Mouse (Mus musculus) MEL (cell line): ENCODE data around the gene Sipa1l1. TPM values are rescaled to one million over a fixed set of nuclear protein-coding genes. Genes with fewer than 3 reads are reported as not detected.

ENCODE experiments used
- DNase-seq: peaks from one replicate; pipeline ENCODE4 v3.0.0; 2011; ENCODE audit warnings: low read depth, low spot score
- H3K27ac ChIP-seq: 2 replicates; pipeline ENCODE4 v1.5.1; 2012; ENCODE audit warnings: low read depth, mild to moderate bottlenecking, control low read depth, low read length, moderate library complexity; ENCODE audit not compliant: control insufficient read depth
- H3K27me3 ChIP-seq, 2 experiments: fragments of 150-350 bp in 1 of 2; sonication (generic) in 1 of 2; 2 replicates each; pipeline ENCODE4 v1.6.1; 2012; ENCODE audit warnings: low read length in 2 of 2, mild to moderate bottlenecking in 2 of 2, improper control_type of control experiment in 1 of 2, moderate library complexity in 1 of 2; ENCODE audit not compliant: insufficient read depth in 2 of 2, control insufficient read depth in 1 of 2
- H3K36me3 ChIP-seq, 2 experiments: 2 replicates each; pipeline ENCODE4 v1.6.1; 2012 to 2014; ENCODE audit warnings: low read length in 2 of 2, improper control_type of control experiment in 1 of 2, inconsistent platforms in 1 of 2, mild to moderate bottlenecking in 1 of 2; ENCODE audit not compliant: insufficient read depth in 2 of 2, control insufficient read depth in 1 of 2
- H3K4me1 ChIP-seq, 2 experiments: fragments of 150-350 bp in 1 of 2; sonication (generic) in 1 of 2; 2 replicates each; pipeline ENCODE4 v1.6.1; 2012; ENCODE audit warnings: low read length in 2 of 2, improper control_type of control experiment in 1 of 2, mild to moderate bottlenecking in 1 of 2; ENCODE audit not compliant: insufficient read depth in 2 of 2, control insufficient read depth in 1 of 2
- H3K4me3 ChIP-seq, 2 experiments: fragments of 150-350 bp in 1 of 2; sonication (generic) in 1 of 2; 2 replicates each; pipeline ENCODE4 v1.5.1; 2012; ENCODE audit warnings: low read depth in 2 of 2, low read length in 2 of 2, mild to moderate bottlenecking in 2 of 2, moderate library complexity in 2 of 2, control low read depth in 1 of 2, improper control_type of control experiment in 1 of 2; ENCODE audit not compliant: control insufficient read depth in 1 of 2, insufficient read depth in 1 of 2
- H3K79me2 ChIP-seq: 2 replicates; pipeline ENCODE4 v1.6.1; 2012; ENCODE audit warnings: mild to moderate bottlenecking, low read length, moderate library complexity; ENCODE audit not compliant: control insufficient read depth, poor library complexity, insufficient read depth
- H3K9ac ChIP-seq: 2 replicates; pipeline ENCODE4 v1.6.1; 2012; ENCODE audit warnings: low read depth, mild to moderate bottlenecking, control low read depth, low read length, moderate library complexity; ENCODE audit not compliant: control insufficient read depth, poor library complexity, severe bottlenecking
- H3K9me3 ChIP-seq: fragments of 150-350 bp; sonication (generic); replicated peaks from 2 replicates; pipeline ENCODE4 v1.6.1; 2012; ENCODE audit warnings: mild to moderate bottlenecking, low read length, improper control_type of control experiment, moderate library complexity; ENCODE audit not compliant: insufficient read depth
- CHD2 ChIP-seq: IDR thresholded peaks from 2 replicates; pipeline ENCODE4 v1.6.1; 2011; ENCODE audit warnings: low read length, improper control_type of control experiment
- CTCF ChIP-seq, 3 experiments: IDR thresholded peaks in 2 of 3; conservative IDR thresholded peaks in 1 of 3; 2 replicates each; pipeline ENCODE4 v1.5.1; 2011 to 2012; ENCODE audit warnings: low read length in 3 of 3, low read depth in 2 of 3, mild to moderate bottlenecking in 2 of 3, improper control_type of control experiment in 1 of 3, inconsistent platforms in 1 of 3, mixed read lengths in 1 of 3, moderate library complexity in 1 of 3; ENCODE audit not compliant: control insufficient read depth in 1 of 3, insufficient read depth in 1 of 3, poor library complexity in 1 of 3, severe bottlenecking in 1 of 3
- GATA1 ChIP-seq: IDR thresholded peaks from 2 replicates; pipeline ENCODE4 v1.6.1; 2011; ENCODE audit warnings: low read depth, low read length, improper control_type of control experiment
- KAT2A ChIP-seq: conservative IDR thresholded peaks from 2 replicates; pipeline ENCODE4 v1.6.1; 2012; ENCODE audit warnings: low read depth, low read length, improper control_type of control experiment, inconsistent platforms
- MAX ChIP-seq: IDR thresholded peaks from 2 replicates; pipeline ENCODE4 v1.6.1; 2011; ENCODE audit warnings: low read length, improper control_type of control experiment
- MAZ ChIP-seq: IDR thresholded peaks from 2 replicates; pipeline ENCODE4 v1.6.1; 2012; ENCODE audit warnings: low read depth, mild to moderate bottlenecking, inconsistent platforms, low read length, improper control_type of control experiment
- MXI1 ChIP-seq: IDR thresholded peaks from 2 replicates; pipeline ENCODE4 v1.6.1; 2011; ENCODE audit warnings: mild to moderate bottlenecking, low read depth, low read length, improper control_type of control experiment
- NELFE ChIP-seq: IDR thresholded peaks from 2 replicates; pipeline ENCODE4 v1.6.1; 2011; ENCODE audit warnings: low read depth, low read length, improper control_type of control experiment
- NRF1 ChIP-seq: IDR thresholded peaks from 2 replicates; pipeline ENCODE4 v1.6.1; 2014; ENCODE audit warnings: low read depth, mild to moderate bottlenecking, inconsistent platforms, low read length, improper control_type of control experiment, moderate library complexity; ENCODE audit not compliant: poor library complexity, insufficient read depth, severe bottlenecking
- POLR2A ChIP-seq, 2 experiments: IDR thresholded peaks; 2 replicates each; pipeline ENCODE4 v1.6.1; 2011 to 2012; ENCODE audit warnings: low read length in 2 of 2, mild to moderate bottlenecking in 2 of 2, control low read depth in 1 of 2, improper control_type of control experiment in 1 of 2, low read depth in 1 of 2, moderate library complexity in 1 of 2; ENCODE audit not compliant: control insufficient read depth in 1 of 2, insufficient read depth in 1 of 2, poor library complexity in 1 of 2
- SIN3A ChIP-seq: IDR thresholded peaks from 2 replicates; pipeline ENCODE4 v1.6.1; 2012; ENCODE audit warnings: low read length, improper control_type of control experiment, inconsistent platforms
- SMC3 ChIP-seq: IDR thresholded peaks from 2 replicates; pipeline ENCODE4 v1.6.1; 2011; ENCODE audit warnings: low read depth, low read length, improper control_type of control experiment
- TBP ChIP-seq: IDR thresholded peaks from 2 replicates; pipeline ENCODE4 v1.8.0; 2011; ENCODE audit warnings: low read depth, low read length, improper control_type of control experiment
- UBTF ChIP-seq: IDR thresholded peaks from 2 replicates; pipeline ENCODE4 v1.6.1; 2012; ENCODE audit warnings: low read depth, mild to moderate bottlenecking, inconsistent platforms, low read length, improper control_type of control experiment, moderate library complexity, borderline replicate concordance; ENCODE audit not compliant: insufficient read depth
- ZC3H11A ChIP-seq: IDR thresholded peaks from 2 replicates; pipeline ENCODE4 v1.6.1; 2012; ENCODE audit warnings: low read depth, mild to moderate bottlenecking, inconsistent platforms, low read length, improper control_type of control experiment
- ZKSCAN1 ChIP-seq: IDR thresholded peaks from 2 replicates; pipeline ENCODE4 v1.6.1; 2012; ENCODE audit warnings: low read depth, mild to moderate bottlenecking, inconsistent platforms, low read length, improper control_type of control experiment, moderate library complexity
- ZMIZ1 ChIP-seq: IDR thresholded peaks from 2 replicates; pipeline ENCODE4 v1.6.1; 2012; ENCODE audit warnings: low read depth, mild to moderate bottlenecking, inconsistent platforms, low read length, improper control_type of control experiment, moderate library complexity
- polyA plus RNA-seq, 2 experiments: library from polyadenylated mRNA; stranded (reverse) in 1 of 2; unstranded in 1 of 2; fragments of >175 nt in 1 of 2; fragments of >200 nt in 1 of 2; gene quantifications; 2 replicates each; pipeline versions ENCODE4 v1.2.1 to v1.2.4; 2012; ENCODE audit warnings: low replicate concordance in 2 of 2, low read depth in 1 of 2; ENCODE audit not compliant: insufficient read length in 2 of 2, insufficient read depth in 1 of 2, missing spikeins in 1 of 2
- total RNA-seq: library from RNA; depleted of rRNA; stranded (reverse); fragments of 300-350 nt; gene quantifications from 2 replicates; pipeline ENCODE4 v1.2.3, GENCODE M21; 2012

Sipa1l1 gene
- total and polyA plus RNA-seq, 3 experiments = 18.1 to 42.7 (median 19.3) TPM

DNA sequence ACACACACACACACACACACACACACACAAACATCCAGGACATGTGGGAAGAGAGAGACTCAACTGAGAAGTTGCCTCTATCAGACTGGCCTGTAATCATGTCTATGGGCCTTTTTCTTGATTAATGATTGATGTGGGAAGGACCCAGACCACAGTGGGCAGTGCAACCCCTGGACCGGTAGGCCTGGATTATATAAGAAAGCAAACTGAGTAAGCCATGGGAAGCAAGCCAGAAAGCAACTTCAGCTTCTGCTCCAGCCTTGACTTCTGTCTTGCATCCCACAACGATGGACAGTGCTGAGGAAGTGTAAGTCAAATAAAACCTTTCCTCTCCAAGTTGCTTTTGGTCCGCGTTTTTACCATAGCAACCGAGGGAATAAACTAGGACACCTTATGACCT lies 298.1 kb downstream of the Sipa1l1 start:
- no peak for DNase-seq

GRCm38 (mm10) chr12:82467641-82468040 lies 298.5 kb downstream of the Sipa1l1 start:
- H3K27me3 ChIP-seq = no peaks in the 10 kb centered on the region

More for the DNA sequence above, 298.1 kb downstream of the Sipa1l1 start:
- H3K9me3 ChIP-seq = no peaks in the 10 kb centered on the region
- TF ChIP-seq SIN3A (no peak), CTCF (IDR thresholded peaks at IDR 0.05 in 2 of 3, conservative IDR thresholded peaks at IDR 0.05 in 1 of 3; ENCODE audit: control insufficient read depth in 1 of 3, insufficient read depth in 1 of 3, low read depth in 2 of 3, low read length in 3 of 3, poor library complexity in 1 of 3, severe bottlenecking in 1 of 3) (no peak)
- H3K27ac ChIP-seq = no peak overlapping the region
- no peaks in the 10 kb centered on the region for H3K27me3 ChIP-seq
- H3K4me3 ChIP-seq = no peak overlapping the region
- H3K79me2 ChIP-seq = no peaks in the 10 kb centered on the region; the same call in 1 of the 2 replicates
- no peak overlapping the region for H3K9ac ChIP-seq
- H3K36me3 ChIP-seq = no peaks in the 10 kb centered on the region; a peak in 2 of 4 replicates
- H3K4me1 ChIP-seq = peaks cover 0 to 14% of the 10 kb centered on the region in 2 experiments; a peak in 2 of 4 replicates

GRCm38 (mm10) chr12:82468416-82468815 lies 299.3 kb downstream of the Sipa1l1 start:
- H3K36me3 ChIP-seq = peaks cover 0 to 10% of the 10 kb centered on the region in 2 experiments; a peak in 2 of 4 replicates
- H3K4me3 ChIP-seq = no peak overlapping the region
- DNase-seq = peak; percentile 46
- no peak overlapping the region for H3K27ac ChIP-seq
- no peaks in the 10 kb centered on the region for H3K9me3 ChIP-seq
- no peak overlapping the region for H3K9ac ChIP-seq
- no peaks in the 10 kb centered on the region; the same call in 1 of the 2 replicates for H3K79me2 ChIP-seq
- TF ChIP-seq POLR2A (IDR thresholded peaks at IDR 0.05; ENCODE audit: control insufficient read depth in 1 of 2, insufficient read depth in 1 of 2, low read depth in 1 of 2, low read length in 2 of 2, poor library complexity in 1 of 2) = no peak
- no peak for TF ChIP-seq KAT2A
- no peak for TF ChIP-seq TBP
- no peak for TF ChIP-seq NRF1
- no peak for TF ChIP-seq UBTF
- TF ChIP-seq ZC3H11A = no peak
- no peak for TF ChIP-seq ZMIZ1
- no peak for TF ChIP-seq MXI1
- H3K4me1 ChIP-seq = peaks cover 6 to 22% of the 10 kb centered on the region in 2 experiments; a peak in 3 of 4 replicates
- no peaks in the 10 kb centered on the region for H3K27me3 ChIP-seq

More at GRCm38 (mm10) chr12:82467641-82468040, 298.5 kb downstream of the Sipa1l1 start:
- H3K79me2 ChIP-seq = no peaks in the 10 kb centered on the region; the same call in 1 of the 2 replicates
- H3K36me3 ChIP-seq = peaks cover 0 to 4% of the 10 kb centered on the region in 2 experiments; a peak in 2 of 4 replicates
- H3K27ac ChIP-seq = no peak overlapping the region
- TF ChIP-seq SMC3 = peak; percentile 19; the same call in 1 of the 2 replicates
- no peak for TF ChIP-seq GATA1
- no peak for TF ChIP-seq MXI1
- no peak for TF ChIP-seq NELFE
- no peak for TF ChIP-seq CHD2
- no peak for TF ChIP-seq MAX
- no peak for TF ChIP-seq MAZ
- TF ChIP-seq NRF1 = no peak
- no peak for TF ChIP-seq ZKSCAN1
- no peak overlapping the region for H3K9ac ChIP-seq
- no peak for DNase-seq
- H3K9me3 ChIP-seq = no peaks in the 10 kb centered on the region
- H3K4me1 ChIP-seq = peaks cover 2 to 16% of the 10 kb centered on the region in 2 experiments; a peak in 2 of 4 replicates
- H3K4me3 ChIP-seq = no peak overlapping the region
